Mouse (Mus musculus): ENCODE measurements around the gene Dach1. TPM values are rescaled to one million over a fixed set of nuclear protein-coding genes. Genes with fewer than 3 reads are reported as not detected.

The Dach1 gene
- total RNA-seq, 2 experiments from 2014 or later: 4.2 to 7.2 TPM

DNA sequence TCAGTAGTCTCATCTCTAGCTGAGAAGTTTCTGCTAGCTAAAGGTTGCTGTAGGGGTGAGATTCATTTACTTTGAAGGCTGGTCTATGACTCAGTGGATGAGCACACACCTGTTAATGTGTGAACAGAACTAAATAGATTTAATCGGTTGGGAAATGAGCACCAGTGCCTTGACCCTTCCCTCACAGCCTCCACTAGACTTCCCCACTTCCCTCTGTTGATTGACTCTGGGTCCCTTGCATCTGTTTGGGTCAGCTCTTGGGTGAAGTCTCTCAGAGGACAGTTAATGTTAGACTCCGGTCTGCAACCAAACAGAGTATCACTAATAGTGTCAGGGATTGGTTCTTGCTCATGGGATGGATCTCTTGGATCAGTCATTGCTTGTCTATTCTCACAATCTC lies 227.2 kb downstream of the Dach1 start:
- no peak for DNase-seq (ENCODE audit: low spot score in 2 of 2)
- intact Hi-C loops (cut with DNase I): no loop called here

- intact Hi-C loops (cut with DNase I): no loop called here
- DNase-seq (ENCODE audit: low spot score in 2 of 2): no peak
These were observed 272.9 kb downstream of the Dach1 start for GRCm38 (mm10) chr14:97896622-97897021.

GRCm38 (mm10) chr14:97881976-97882375 lies 287.6 kb downstream of the Dach1 start:
- DNase-seq (ENCODE audit: low spot score in 2 of 2): no peak
- intact Hi-C loops (cut with DNase I): no loop called here

GRCm38 (mm10) chr14:97871001-97871400 lies 298.6 kb downstream of the Dach1 start:
- intact Hi-C loops (cut with DNase I): no loop called here
- DNase-seq (ENCODE audit: low spot score in 2 of 2): no peak

GRCm38 (mm10) chr14:97858384-97858783 lies 311.2 kb downstream of the Dach1 start:
- intact Hi-C loops (cut with DNase I): no loop called here
- DNase-seq (ENCODE audit: low spot score in 2 of 2): no peak

GRCm38 (mm10) chr14:97857276-97857675 lies 312.3 kb downstream of the Dach1 start:
- intact Hi-C loops (cut with DNase I): no loop called here

GRCm38 (mm10) chr14:97855345-97855744 lies 314.2 kb downstream of the Dach1 start:
- intact Hi-C loops (cut with DNase I): no loop called here
- DNase-seq (ENCODE audit: low spot score in 2 of 2): no peak

More at GRCm38 (mm10) chr14:97857276-97857675, 312.3 kb downstream of the Dach1 start:
- DNase-seq (ENCODE audit: low spot score in 2 of 2): no peak

GRCm38 (mm10) chr14:97850486-97850885 lies 319.1 kb downstream of the Dach1 start:
- intact Hi-C loops (cut with DNase I): no loop called here
- DNase-seq (ENCODE audit: low spot score in 2 of 2): no peak

DNA sequence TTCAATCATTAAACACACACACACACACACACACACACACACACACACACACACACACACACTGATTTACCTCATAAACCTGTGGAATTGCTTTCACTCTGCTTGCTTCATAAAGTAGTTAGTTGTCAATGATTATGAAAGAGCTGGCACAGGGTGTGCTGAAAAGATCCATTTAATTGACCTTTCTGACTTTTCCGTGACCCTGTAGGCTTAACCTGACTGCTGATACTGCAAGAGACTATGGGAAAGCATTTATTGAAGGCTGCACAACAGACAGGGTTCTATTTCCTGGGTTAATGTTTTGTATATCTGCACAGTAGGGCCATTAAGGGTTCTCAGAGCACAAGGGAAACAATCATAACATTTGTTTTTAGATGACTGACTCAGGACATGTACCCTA lies 321.9 kb downstream of the Dach1 start:
- no peak for DNase-seq (ENCODE audit: low spot score in 2 of 2)
- intact Hi-C loops (cut with DNase I): no loop called here

GRCm38 (mm10) chr14:97839275-97839674 lies 330.3 kb downstream of the Dach1 start:
- intact Hi-C loops (cut with DNase I): loop anchor here (10.0 kb wide), 1 partner anchor 244 kb away; no protein-coding TSS in a partner anchor
- DNase-seq (ENCODE audit: low spot score in 2 of 2): no peak

GRCm38 (mm10) chr14:97829865-97830264 lies 339.7 kb downstream of the Dach1 start:
- intact Hi-C loops (cut with DNase I): loop anchor here (10.0 kb wide), 1 partner anchor 235 kb away; no protein-coding TSS in a partner anchor

DNA sequence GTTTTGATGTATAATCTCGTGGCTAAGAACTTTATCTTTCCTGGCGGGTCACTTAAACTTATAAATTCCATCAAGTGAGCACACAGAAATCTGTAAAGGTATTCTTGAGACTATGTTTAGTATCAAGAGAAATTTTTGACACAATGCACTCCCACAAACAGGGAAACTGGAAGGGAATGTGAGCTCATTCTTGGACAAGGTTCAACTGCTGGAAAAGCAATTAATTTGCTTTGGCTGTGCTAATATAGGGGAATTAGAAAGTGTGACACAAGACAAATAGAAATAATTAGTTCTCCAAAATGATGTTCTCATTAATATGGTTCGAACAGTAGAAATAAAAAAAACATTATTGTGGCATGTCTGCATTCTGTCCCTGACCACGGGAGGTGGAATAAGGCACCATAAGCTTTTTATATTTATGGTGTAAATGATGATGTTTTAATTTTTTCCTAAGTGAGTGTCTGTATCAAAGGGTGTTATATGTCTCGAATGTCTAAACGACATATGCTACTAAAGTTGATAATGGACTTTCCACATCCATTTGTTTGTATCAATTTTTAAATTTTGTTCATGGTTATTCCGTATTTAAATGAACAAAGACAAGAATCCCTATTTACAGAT lies 354.9 kb downstream of the Dach1 start:
- no peak for DNase-seq (ENCODE audit: low spot score in 2 of 2)
- intact Hi-C loops (cut with DNase I): no loop called here

More at GRCm38 (mm10) chr14:97829865-97830264, 339.7 kb downstream of the Dach1 start:
- DNase-seq (ENCODE audit: low spot score in 2 of 2): no peak

GRCm38 (mm10) chr14:97813557-97813956 lies 356.0 kb downstream of the Dach1 start:
- intact Hi-C loops (cut with DNase I): no loop called here
- DNase-seq (ENCODE audit: low spot score in 2 of 2): no peak

GRCm38 (mm10) chr14:97795385-97795952 lies 374.1 kb downstream of the Dach1 start:
- intact Hi-C loops (cut with DNase I): no loop called here
- DNase-seq (ENCODE audit: low spot score in 2 of 2): no peak

GRCm38 (mm10) chr14:97774135-97774767 lies 395.3 kb downstream of the Dach1 start:
- no peak for DNase-seq (ENCODE audit: low spot score in 2 of 2)

GRCm38 (mm10) chr14:97754400-97754799 lies 415.2 kb downstream of the Dach1 start:
- intact Hi-C loops (cut with DNase I): no loop called here
- no peak for DNase-seq (ENCODE audit: low spot score in 2 of 2)

More at GRCm38 (mm10) chr14:97774135-97774767, 395.3 kb downstream of the Dach1 start:
- intact Hi-C loops (cut with DNase I): no loop called here

- no peak for DNase-seq (ENCODE audit: low spot score in 2 of 2)
- intact Hi-C loops (cut with DNase I): no loop called here
These were observed 415.6 kb downstream of the Dach1 start for GRCm38 (mm10) chr14:97753973-97754372.

- no peak for DNase-seq (ENCODE audit: low spot score in 2 of 2)
- intact Hi-C loops (cut with DNase I): no loop called here
These were observed 426.3 kb downstream of the Dach1 start for GRCm38 (mm10) chr14:97743252-97743651.

DNA sequence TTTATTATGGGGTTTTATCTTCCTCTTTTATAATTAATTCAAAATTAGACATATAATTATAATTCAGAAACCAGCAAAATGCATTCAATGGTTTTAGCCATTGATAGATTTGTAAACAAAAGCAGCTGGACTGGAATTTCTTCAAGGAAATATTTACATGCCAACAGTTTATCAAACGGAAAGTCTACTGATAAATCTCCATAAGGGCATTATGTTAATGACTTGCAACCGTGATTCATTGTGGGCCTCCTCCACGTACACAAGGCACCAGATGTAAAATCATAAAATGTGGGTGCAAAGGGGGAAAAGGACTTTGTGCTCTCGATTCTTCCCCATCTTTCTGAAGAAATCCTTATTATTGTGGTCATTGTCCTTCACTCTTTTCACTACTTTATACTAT lies 426.8 kb downstream of the Dach1 start:
- no peak for DNase-seq (ENCODE audit: low spot score in 2 of 2)
- intact Hi-C loops (cut with DNase I): no loop called here
